Mouse (Mus musculus) heart, postnatal 0 days (tissue): ENCODE data around the gene Aldoart1. TPM values are rescaled to one million over a fixed set of nuclear protein-coding genes. Genes with fewer than 3 reads are reported as not detected.

Source experiments
- ATAC-seq: fragments of 200-750 bp; cut with Nextera tagmentation; 2 replicates; pipeline ENCODE4 v1.8.0; 2017; ENCODE audit warnings: low read depth, moderate number of reproducible peaks, moderate library complexity; ENCODE audit not compliant: insufficient read depth
- DNase-seq: peaks from one replicate; pipeline ENCODE4 v3.0.0-alpha.2; 2016; ENCODE audit warnings: low spot score
- H3K27ac ChIP-seq: fragments of 300-500 bp; sonication (generic); 2 replicates; pipeline ENCODE4 v1.5.1; 2014; ENCODE audit warnings: low read depth, mild to moderate bottlenecking
- H3K27me3 ChIP-seq: fragments of 300-500 bp; sonication (generic); 2 replicates; pipeline ENCODE4 v1.6.1; 2014; ENCODE audit warnings: low read length, mixed read lengths; ENCODE audit not compliant: control insufficient read depth, insufficient read depth
- H3K36me3 ChIP-seq: fragments of 300-500 bp; sonication (generic); replicated peaks from 2 replicates; pipeline ENCODE4 v1.6.1; 2014; ENCODE audit warnings: low read length, mixed read lengths; ENCODE audit not compliant: control insufficient read depth, insufficient read depth
- H3K4me1 ChIP-seq: fragments of 300-500 bp; sonication (generic); 2 replicates; pipeline ENCODE4 v1.6.1; 2014; ENCODE audit warnings: antibody characterized with exemption; ENCODE audit not compliant: control insufficient read depth, insufficient read depth
- H3K4me2 ChIP-seq: fragments of 300-500 bp; sonication (generic); 2 replicates; pipeline ENCODE4 v1.6.1; 2014; ENCODE audit warnings: low read depth, mild to moderate bottlenecking, low read length, moderate library complexity
- H3K4me3 ChIP-seq: fragments of 300-500 bp; sonication (generic); 2 replicates; pipeline ENCODE4 v1.5.1; 2014; ENCODE audit warnings: low read depth, low read length
- H3K9ac ChIP-seq: fragments of 300-500 bp; sonication (generic); replicated peaks from 2 replicates; pipeline ENCODE4 v1.6.1; 2014; ENCODE audit warnings: low read depth, low read length, mixed read lengths
- H3K9me3 ChIP-seq: fragments of 300-500 bp; sonication (generic); replicated peaks from 2 replicates; pipeline ENCODE4 v1.6.1; 2016; ENCODE audit warnings: low read length; ENCODE audit not compliant: control insufficient read depth
- CTCF ChIP-seq: IDR thresholded peaks from 2 replicates; pipeline ENCODE4 v1.5.1; 2016; ENCODE audit warnings: antibody characterized with exemption, control low read depth, low read depth
- EP300 ChIP-seq: IDR thresholded peaks from 2 replicates; pipeline ENCODE4 v1.6.1; 2016; ENCODE audit warnings: antibody characterized with exemption, low read depth
- WGBS: fragments of 180-500 bp; shearing (Covaris S2); extraction: QIAGEN DNeasy Blood & Tissue Kit; methylation state at CpG from one replicate; pipeline ENCODE4 v1.1.7; 2014; 5-methylcytosine and 5-hydroxymethylcytosine counted together
- polyA plus RNA-seq: library from polyadenylated mRNA; unstranded; fragments of >200 nt; fragmentation: Nextera tagmentation; extraction: Ambion mirVana; gene quantifications from 2 replicates; pipeline ENCODE4 v1.2.1, GENCODE M21; 2015
- total RNA-seq: library from RNA; depleted of rRNA; stranded (reverse); fragments of >200 nt; gene quantifications from 2 replicates; pipeline ENCODE4 v1.2.3, GENCODE M21; 2014; ENCODE audit warnings: low replicate concordance

Gene Aldoart1
- total and polyA plus RNA-seq, 2 experiments from 2014 or later = 0.08 to 0.11 TPM

GRCm38 (mm10) chr4:72835400-72835799 is 17.0 kb downstream of the Aldoart1 start:
- no peak for ATAC-seq
- Histone ChIP-seq H3K27me3 (no peaks in the 10 kb centered on the region), H3K36me3 (no peaks in the 10 kb centered on the region), H3K4me3 (no peak overlapping the region), H3K4me2 (no peak overlapping the region), H3K4me1 (no peaks in the 10 kb centered on the region), H3K27ac (no peak overlapping the region), H3K9me3 (no peaks in the 10 kb centered on the region), H3K9ac (no peak overlapping the region)
- DNase-seq = no peak
- 56% methylated on average over 1 of the region's 1 CpGs for WGBS
- TF ChIP-seq CTCF (no peak), EP300 (no peak)

DNA sequence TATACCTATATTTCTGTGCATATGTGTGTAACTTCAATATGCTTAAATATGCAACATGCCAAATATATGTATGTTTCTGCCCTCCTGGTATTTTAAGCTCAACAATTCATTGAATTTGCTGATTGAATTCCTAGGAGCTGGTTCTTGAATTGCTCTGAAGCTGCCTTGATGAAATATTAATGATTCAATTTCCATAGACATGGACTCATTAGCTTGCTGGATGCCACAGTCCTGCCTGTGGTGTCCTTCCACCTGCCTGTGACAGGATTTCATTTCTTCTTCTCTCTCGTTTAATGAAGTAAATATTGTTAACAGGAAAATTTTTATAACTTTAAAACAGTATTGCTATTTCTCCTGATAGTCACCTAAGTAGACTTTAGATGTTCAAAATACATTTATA is 51.6 kb downstream of the Aldoart1 start:
- Histone ChIP-seq H3K4me1 (no peaks in the 10 kb centered on the region), H3K4me3 (no peak overlapping the region), H3K9ac (no peak overlapping the region), H3K4me2 (no peak overlapping the region), H3K9me3 (no peaks in the 10 kb centered on the region), H3K27ac (no peak overlapping the region), H3K27me3 (no peaks in the 10 kb centered on the region), H3K36me3 (no peaks in the 10 kb centered on the region)
- WGBS = 50% methylated on average over 1 of the region's 1 CpGs
- no peak for TF ChIP-seq EP300
- TF ChIP-seq CTCF = no peak
- DNase-seq = no peak
- no peak for ATAC-seq
